Mouse (Mus musculus): Measurements from ENCODE around the gene Hsph1. TPM values are rescaled to one million over a fixed set of nuclear protein-coding genes. Genes with fewer than 3 reads are reported as not detected.

Gene Hsph1
- polyA plus RNA-seq, 1 experiment: 124 TPM

GRCm38 (mm10) chr5:149649499-149650178 lies 13.5 kb upstream of the Hsph1 start:
- Histone ChIP-seq H3K4me1 (ENCODE audit: control insufficient read depth, insufficient read depth, low read length) (no peaks in the 10 kb centered on the region), H3K27me3 (ENCODE audit: control insufficient read depth, insufficient read depth, low read length) (no peaks in the 10 kb centered on the region), H3K27ac (ENCODE audit: insufficient read depth, low read length) (no peak overlapping the region), H3K4me3 (replicated peaks; ENCODE audit: insufficient read depth, low read depth, low read length) (no peak overlapping the region)
- no peak for TF ChIP-seq CTCF (IDR thresholded peaks at IDR 0.05; ENCODE audit: borderline replicate concordance, insufficient read depth, low read depth, low read length)
- no peak for TF ChIP-seq POLR2A (IDR thresholded peaks at IDR 0.05; ENCODE audit: borderline replicate concordance, insufficient read depth, low read length)
- DNase-seq: no peak
- WGBS: 55% methylated on average over 14 of the region's 14 CpGs

- H3K27me3 ChIP-seq (ENCODE audit: control insufficient read depth, insufficient read depth, low read length): no peaks in the 10 kb centered on the region
- WGBS: 85% methylated on average over 6 of the region's 6 CpGs
- no peak overlapping the region for H3K27ac ChIP-seq (ENCODE audit: insufficient read depth, low read length)
- no peak overlapping the region for H3K4me3 ChIP-seq (replicated peaks; ENCODE audit: insufficient read depth, low read depth, low read length)
- no peaks in the 10 kb centered on the region for H3K4me1 ChIP-seq (ENCODE audit: control insufficient read depth, insufficient read depth, low read length)
- DNase-seq: no peak
- TF ChIP-seq POLR2A (IDR thresholded peaks at IDR 0.05; ENCODE audit: borderline replicate concordance, insufficient read depth, low read length) (no peak), CTCF (IDR thresholded peaks at IDR 0.05; ENCODE audit: borderline replicate concordance, insufficient read depth, low read depth, low read length) (no peak)
These were observed 12.8 kb upstream of the Hsph1 start for GRCm38 (mm10) chr5:149648895-149649406.

GRCm38 (mm10) chr5:149648196-149648595 lies 12.0 kb upstream of the Hsph1 start:
- WGBS: 30% methylated on average over 4 of the region's 4 CpGs
- no peaks in the 10 kb centered on the region for H3K4me1 ChIP-seq (ENCODE audit: control insufficient read depth, insufficient read depth, low read length)
- no peak for DNase-seq
- no peaks in the 10 kb centered on the region for H3K27me3 ChIP-seq (ENCODE audit: control insufficient read depth, insufficient read depth, low read length)
- no peak for TF ChIP-seq CTCF (IDR thresholded peaks at IDR 0.05; ENCODE audit: borderline replicate concordance, insufficient read depth, low read depth, low read length)
- TF ChIP-seq POLR2A (IDR thresholded peaks at IDR 0.05; ENCODE audit: borderline replicate concordance, insufficient read depth, low read length): no peak
- no peak overlapping the region for H3K4me3 ChIP-seq (replicated peaks; ENCODE audit: insufficient read depth, low read depth, low read length)
- H3K27ac ChIP-seq (ENCODE audit: insufficient read depth, low read length): no peak overlapping the region

- no peak for TF ChIP-seq CTCF (IDR thresholded peaks at IDR 0.05; ENCODE audit: borderline replicate concordance, insufficient read depth, low read depth, low read length)
- TF ChIP-seq POLR2A (IDR thresholded peaks at IDR 0.05; ENCODE audit: borderline replicate concordance, insufficient read depth, low read length): no peak
- no peak for DNase-seq
- H3K4me3 ChIP-seq (replicated peaks; ENCODE audit: insufficient read depth, low read depth, low read length): no peak overlapping the region
- H3K27ac ChIP-seq (ENCODE audit: insufficient read depth, low read length): no peak overlapping the region
- H3K4me1 ChIP-seq (ENCODE audit: control insufficient read depth, insufficient read depth, low read length): no peaks in the 10 kb centered on the region
- H3K27me3 ChIP-seq (ENCODE audit: control insufficient read depth, insufficient read depth, low read length): no peaks in the 10 kb centered on the region
- 38% methylated on average over 8 of the region's 8 CpGs for WGBS
These were observed 11.4 kb upstream of the Hsph1 start for GRCm38 (mm10) chr5:149647367-149648115.

- Histone ChIP-seq H3K27me3 (ENCODE audit: control insufficient read depth, insufficient read depth, low read length) (no peaks in the 10 kb centered on the region), H3K27ac (ENCODE audit: insufficient read depth, low read length) (no peak overlapping the region), H3K4me3 (replicated peaks; ENCODE audit: insufficient read depth, low read depth, low read length) (no peak overlapping the region), H3K4me1 (ENCODE audit: control insufficient read depth, insufficient read depth, low read length) (no peaks in the 10 kb centered on the region)
- TF ChIP-seq CTCF (IDR thresholded peaks at IDR 0.05; ENCODE audit: borderline replicate concordance, insufficient read depth, low read depth, low read length) (no peak), POLR2A (IDR thresholded peaks at IDR 0.05; ENCODE audit: borderline replicate concordance, insufficient read depth, low read length) (no peak)
- no peak for DNase-seq
- WGBS: 79% methylated on average over 11 of the region's 11 CpGs
These were observed 6.8 kb upstream of the Hsph1 start for GRCm38 (mm10) chr5:149642783-149643509.

GRCm38 (mm10) chr5:149642366-149642765 lies 6.2 kb upstream of the Hsph1 start:
- TF ChIP-seq POLR2A (IDR thresholded peaks at IDR 0.05; ENCODE audit: borderline replicate concordance, insufficient read depth, low read length) (no peak), CTCF (IDR thresholded peaks at IDR 0.05; ENCODE audit: borderline replicate concordance, insufficient read depth, low read depth, low read length) (no peak)
- Histone ChIP-seq H3K4me1 (ENCODE audit: control insufficient read depth, insufficient read depth, low read length) (no peaks in the 10 kb centered on the region), H3K27me3 (ENCODE audit: control insufficient read depth, insufficient read depth, low read length) (no peaks in the 10 kb centered on the region), H3K27ac (ENCODE audit: insufficient read depth, low read length) (no peak overlapping the region), H3K4me3 (replicated peaks; ENCODE audit: insufficient read depth, low read depth, low read length) (no peak overlapping the region)
- DNase-seq: no peak
- WGBS: 51% methylated on average over 6 of the region's 6 CpGs

GRCm38 (mm10) chr5:149641277-149641892 lies 5.2 kb upstream of the Hsph1 start:
- DNase-seq: no peak
- WGBS: 87% methylated on average over 8 of the region's 8 CpGs
- Histone ChIP-seq H3K27ac (ENCODE audit: insufficient read depth, low read length) (no peak overlapping the region), H3K27me3 (ENCODE audit: control insufficient read depth, insufficient read depth, low read length) (no peaks in the 10 kb centered on the region), H3K4me1 (ENCODE audit: control insufficient read depth, insufficient read depth, low read length) (no peaks in the 10 kb centered on the region), H3K4me3 (replicated peaks; ENCODE audit: insufficient read depth, low read depth, low read length) (no peak overlapping the region)
- TF ChIP-seq POLR2A (IDR thresholded peaks at IDR 0.05; ENCODE audit: borderline replicate concordance, insufficient read depth, low read length): no peak
- no peak for TF ChIP-seq CTCF (IDR thresholded peaks at IDR 0.05; ENCODE audit: borderline replicate concordance, insufficient read depth, low read depth, low read length)
